Comparison of ENCODE assay signal across 20 mouse cellular contexts in the genomic region with DNA sequence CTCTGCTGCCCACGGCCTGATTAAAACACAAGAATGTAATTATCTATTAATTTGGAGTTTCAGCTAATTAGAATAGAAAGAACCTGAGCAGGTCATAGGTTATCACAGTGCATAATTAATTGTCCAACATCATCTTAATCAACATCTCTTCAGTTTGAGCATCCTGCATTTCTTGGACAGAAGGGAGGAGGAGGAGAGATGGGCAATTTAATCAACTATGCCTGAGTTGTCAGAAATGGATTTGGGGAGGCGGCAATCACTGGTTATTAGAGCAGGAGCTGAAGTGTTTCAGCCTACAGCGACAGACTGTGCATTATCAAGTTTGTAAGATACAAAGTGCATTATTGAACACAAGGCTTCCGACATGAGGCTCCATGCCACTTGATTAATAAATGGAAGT.
"Had no signal": no experiment of that assay in that cellular context is flagged by ENCODE, and none has a peak within 500 bp of the region (broad histone marks: within the 10 kb centered on the region; RNA-seq: fewer than 3 reads in every experiment).

No protein-coding gene starts in this region.

- H3K4me2 ChIP-seq: kidney, embryonic 15.5 days; limb, embryonic 13.5 days; liver, embryonic 12.5 days; liver, embryonic 15.5 days; lung, embryonic 15.5 days; midbrain, embryonic 13.5 days; neural tube, embryonic 12.5 days; neural tube, embryonic 15.5 days had no signal

- ATAC-seq: liver, embryonic 12.5 days; midbrain, embryonic 13.5 days had no signal

- H3K9ac ChIP-seq: kidney, embryonic 15.5 days; limb, embryonic 13.5 days; liver, embryonic 12.5 days; liver, embryonic 15.5 days; lung, embryonic 15.5 days; midbrain, embryonic 13.5 days; neural tube, embryonic 12.5 days; neural tube, embryonic 15.5 days had no signal

- H3K9me3 ChIP-seq: kidney, embryonic 15.5 days; limb, embryonic 10.5 days; limb, embryonic 13.5 days; liver, embryonic 12.5 days; liver, embryonic 15.5 days; lung, embryonic 15.5 days; megakaryocyte, embryonic 14.5 days; midbrain, embryonic 10.5 days; midbrain, embryonic 13.5 days; neural tube, embryonic 12.5 days; neural tube, embryonic 15.5 days had no signal

- H3K27me3 ChIP-seq: kidney, embryonic 15.5 days; limb, embryonic 13.5 days; liver, embryonic 12.5 days; liver, embryonic 15.5 days; lung, embryonic 15.5 days; megakaryocyte, embryonic 14.5 days; midbrain, embryonic 13.5 days; neural tube, embryonic 12.5 days; neural tube, embryonic 15.5 days had no signal

- DNase-seq: kidney, adult 8-10 months; kidney, postnatal 10 days; kidney, postnatal 36 days; liver; lung, adult 18-20 months; lung, postnatal 10 days; lung, postnatal 36 days; thymus, adult 18-20 months; thymus, postnatal 36 days had no signal

- H3K4me3 ChIP-seq: kidney, embryonic 15.5 days; limb, embryonic 10.5 days; limb, embryonic 13.5 days; liver, embryonic 12.5 days; liver, embryonic 15.5 days; lung, embryonic 15.5 days; megakaryocyte, embryonic 14.5 days; midbrain, embryonic 10.5 days; midbrain, embryonic 13.5 days; neural tube, embryonic 12.5 days; neural tube, embryonic 15.5 days had no signal

- H3K4me1 ChIP-seq: kidney, embryonic 15.5 days; limb, embryonic 10.5 days; limb, embryonic 13.5 days; liver, embryonic 12.5 days; liver, embryonic 15.5 days; lung, embryonic 15.5 days; megakaryocyte, embryonic 14.5 days; midbrain, embryonic 10.5 days; midbrain, embryonic 13.5 days; neural tube, embryonic 12.5 days; neural tube, embryonic 15.5 days had no signal

- H3K27ac ChIP-seq: kidney, embryonic 15.5 days; limb, embryonic 10.5 days; limb, embryonic 13.5 days; liver, embryonic 12.5 days; liver, embryonic 15.5 days; lung, embryonic 15.5 days; midbrain, embryonic 10.5 days; midbrain, embryonic 13.5 days; neural tube, embryonic 12.5 days; neural tube, embryonic 15.5 days had no signal

- H3K36me3 ChIP-seq: kidney, embryonic 15.5 days; limb, embryonic 10.5 days; limb, embryonic 13.5 days; liver, embryonic 12.5 days; liver, embryonic 15.5 days; lung, embryonic 15.5 days; midbrain, embryonic 10.5 days; midbrain, embryonic 13.5 days; neural tube, embryonic 12.5 days; neural tube, embryonic 15.5 days had no signal
